Mouse (Mus musculus): ENCODE measurements around the gene Tubg2.

DNA sequence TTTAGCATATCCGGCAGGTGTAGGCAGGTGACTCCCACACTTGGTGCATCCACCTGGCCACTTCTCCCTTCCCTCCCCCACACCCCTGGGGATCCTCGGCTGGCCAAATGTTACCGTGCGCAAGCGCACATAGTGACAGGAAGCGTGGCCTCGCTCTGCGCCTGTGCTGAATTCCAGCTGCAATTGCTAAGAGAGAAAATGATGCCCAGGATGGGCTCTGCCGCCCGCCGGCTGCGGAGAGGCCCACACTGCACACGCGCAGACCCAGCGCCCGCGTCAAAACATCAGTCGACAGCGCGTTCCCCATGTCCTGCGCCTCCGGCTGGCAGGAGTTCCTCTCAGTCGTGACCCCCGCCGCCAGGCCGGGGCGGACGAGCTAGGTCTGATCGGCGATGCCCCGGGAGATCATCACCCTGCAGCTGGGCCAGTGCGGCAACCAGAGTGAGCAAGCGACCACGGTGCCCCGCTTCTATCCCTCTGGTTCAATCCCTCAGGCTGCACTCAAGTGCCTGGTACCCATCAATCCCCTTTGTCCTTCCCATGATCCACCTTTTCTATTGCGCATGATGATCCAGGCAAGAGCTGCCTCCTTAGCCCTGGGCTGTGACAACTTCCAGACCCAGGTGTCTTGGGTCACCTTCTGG lies at the start of gene Tubg2:
- TF ChIP-seq CTCF (IDR thresholded peaks at IDR 0.05; ENCODE audit: insufficient read depth, low read length) (no peak), POLR2A (IDR thresholded peaks at IDR 0.05; ENCODE audit: borderline replicate concordance, extremely low read depth, low read depth, low read length) (no peak)

Data from lung, adult 2 months (tissue).